Mouse (Mus musculus): Measurements from ENCODE around the gene Dock4. TPM values are rescaled to one million over a fixed set of nuclear protein-coding genes. Genes with fewer than 3 reads are reported as not detected.

Gene Dock4
- total RNA-seq, 2 experiments from 2014 or later, result 10.9 to 13.3 TPM

DNA sequence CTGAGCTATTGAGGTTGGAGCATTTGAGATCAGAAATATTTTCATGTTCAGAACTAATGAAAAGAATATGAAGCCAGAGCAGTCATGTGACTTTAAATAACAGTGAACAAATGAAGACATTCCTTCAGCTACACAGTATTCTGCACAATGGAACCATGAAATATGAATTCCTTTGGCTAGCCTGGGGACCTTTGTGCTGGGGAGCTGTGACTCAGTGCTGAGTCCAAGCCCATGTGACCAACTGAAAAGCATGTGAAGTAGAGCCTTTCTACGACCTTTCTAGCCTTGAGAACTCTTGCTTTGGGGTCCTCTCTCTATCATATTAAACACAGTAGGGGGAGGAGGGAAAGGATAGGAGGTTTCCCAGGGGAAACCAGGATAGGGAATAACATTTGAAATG lies 327.3 kb downstream of the Dock4 start:
- no peak for DNase-seq

- no peak for DNase-seq
Observed at GRCm38 (mm10) chr12:40781554-40781953, 335.8 kb downstream of the Dock4 start.

DNA sequence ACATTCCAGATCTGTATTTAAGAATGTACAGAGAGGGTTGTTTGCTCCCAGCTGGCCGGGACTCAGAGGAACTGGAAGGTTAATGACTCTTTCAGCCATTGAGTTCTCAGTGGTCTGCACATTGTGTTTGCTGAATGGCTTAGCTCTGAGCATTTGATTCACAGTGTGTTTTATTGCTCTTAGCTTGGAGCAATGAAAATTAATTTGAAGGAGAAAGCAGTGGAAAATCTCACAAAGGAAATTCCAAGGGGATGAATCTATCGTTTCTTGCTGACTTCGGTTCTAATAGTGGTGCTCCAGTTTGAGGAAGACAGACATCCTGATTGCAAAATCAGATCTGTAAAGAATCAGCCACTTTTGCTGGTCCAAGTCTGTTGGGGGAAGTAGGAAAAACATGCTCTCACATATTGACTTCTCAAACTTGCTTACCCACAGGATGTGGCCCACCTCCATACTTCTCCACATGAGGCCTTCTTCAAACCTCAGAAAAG lies 342.9 kb downstream of the Dock4 start:
- DNase-seq, result peak; percentile 10

GRCm38 (mm10) chr12:40789379-40790361 lies 343.9 kb downstream of the Dock4 start:
- DNase-seq, result no peak

DNA sequence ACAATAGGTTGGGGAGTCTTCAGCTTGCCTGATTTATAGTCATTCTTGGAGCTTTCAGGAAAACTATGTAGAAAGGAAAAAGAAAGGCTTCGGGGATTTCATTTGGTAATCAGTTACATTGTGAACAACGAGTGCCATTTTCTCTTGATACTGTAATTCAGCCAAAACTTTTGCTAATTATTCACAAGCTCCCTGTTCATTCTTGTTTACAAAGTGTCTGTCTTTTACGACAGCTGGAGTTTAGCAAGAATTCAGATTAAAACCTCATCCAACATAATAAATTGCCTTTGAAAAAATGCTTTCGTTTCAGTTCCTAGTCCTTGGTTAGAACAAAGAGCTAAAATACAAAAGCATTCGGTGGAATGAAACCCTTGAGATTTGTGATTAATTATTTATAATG lies 345.5 kb downstream of the Dock4 start:
- no peak for DNase-seq

- DNase-seq, result no peak
Observed at GRCm38 (mm10) chr12:40792184-40792650, 346.5 kb downstream of the Dock4 start.

DNA sequence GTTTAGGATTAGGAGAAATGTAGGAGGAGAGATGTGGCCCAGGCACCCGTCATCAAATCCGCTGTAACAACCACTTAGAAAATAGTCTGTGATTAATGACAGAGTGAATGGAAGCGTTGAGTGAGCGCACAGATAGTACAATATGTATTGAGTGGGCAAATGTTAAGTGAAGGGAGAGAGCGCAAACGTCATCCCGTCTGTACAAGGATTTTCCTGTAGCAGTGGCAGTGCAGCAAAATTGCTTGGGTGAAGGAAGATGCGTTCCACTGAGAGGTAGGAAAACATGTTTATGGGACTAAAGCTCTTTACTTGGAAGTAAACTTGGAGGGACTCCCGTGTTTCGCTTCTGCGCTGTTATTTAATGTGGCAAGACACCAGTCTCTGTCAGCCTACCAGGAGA lies 348.3 kb downstream of the Dock4 start:
- no peak for DNase-seq

- no peak for DNase-seq
Observed at GRCm38 (mm10) chr12:40794756-40795155, 349.0 kb downstream of the Dock4 start.

DNA sequence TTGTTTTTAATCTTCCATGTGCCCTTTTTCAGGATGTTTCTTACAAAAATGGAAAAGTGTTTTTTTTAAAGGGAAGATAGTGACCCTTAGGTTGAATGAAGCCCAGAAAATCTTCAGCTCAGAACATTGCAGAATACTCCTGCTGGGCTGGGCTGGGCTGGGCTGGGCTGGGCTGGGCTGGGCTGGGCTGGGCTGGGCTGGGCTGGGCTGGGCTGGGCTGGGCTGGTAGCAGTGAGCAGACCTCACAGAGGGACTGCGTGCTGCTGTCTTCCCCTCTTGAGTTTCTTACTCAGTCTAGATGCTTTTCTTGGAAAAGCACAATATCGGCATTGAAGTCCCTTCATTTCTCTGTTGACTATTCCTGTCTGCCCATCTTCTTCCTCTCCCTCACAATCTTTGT lies 350.0 kb downstream of the Dock4 start:
- DNase-seq, result no peak

GRCm38 (mm10) chr12:40796813-40797491 lies 351.2 kb downstream of the Dock4 start:
- no peak for DNase-seq

DNA sequence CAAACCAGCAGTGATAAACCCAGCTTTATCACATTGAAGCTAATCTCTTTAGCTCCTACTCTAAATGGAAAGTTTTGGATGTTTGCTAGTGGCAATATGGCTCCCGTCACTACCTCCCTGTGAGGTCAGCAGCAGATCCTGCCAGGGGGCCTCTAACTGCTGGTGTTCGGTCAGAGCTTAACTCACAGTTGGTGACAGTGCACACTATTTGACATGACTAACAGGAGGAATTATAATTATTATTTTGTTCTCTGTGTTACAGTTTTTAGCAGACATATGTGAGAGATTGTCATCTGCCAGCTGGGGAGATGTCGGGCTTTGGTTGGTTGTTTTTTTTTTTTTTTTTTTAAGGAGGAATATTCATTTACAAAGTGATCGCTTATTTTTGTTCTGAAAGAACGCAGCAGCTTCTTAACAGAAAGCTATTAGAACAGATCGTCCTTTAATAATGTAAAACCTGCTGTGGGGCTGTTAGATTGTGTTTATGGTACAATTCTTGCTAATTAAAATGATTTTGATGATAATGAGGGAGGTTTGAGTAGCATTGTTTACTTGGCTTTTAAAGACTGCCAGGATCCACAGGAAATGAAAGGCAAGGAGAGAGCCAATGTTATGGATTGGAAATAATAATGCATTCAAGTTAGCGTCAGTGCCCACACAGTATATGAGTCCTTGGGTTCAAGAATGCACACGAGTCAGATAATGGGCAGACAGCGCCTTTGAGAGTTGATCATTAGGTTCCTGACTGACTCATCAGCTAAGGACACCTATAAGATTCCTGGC lies 352.0 kb downstream of the Dock4 start:
- DNase-seq, result no peak

- no peak for DNase-seq
Observed at GRCm38 (mm10) chr12:40798344-40799017, 352.7 kb downstream of the Dock4 start.

- no peak for DNase-seq
Observed at GRCm38 (mm10) chr12:40801456-40801855, 355.7 kb downstream of the Dock4 start.

DNA sequence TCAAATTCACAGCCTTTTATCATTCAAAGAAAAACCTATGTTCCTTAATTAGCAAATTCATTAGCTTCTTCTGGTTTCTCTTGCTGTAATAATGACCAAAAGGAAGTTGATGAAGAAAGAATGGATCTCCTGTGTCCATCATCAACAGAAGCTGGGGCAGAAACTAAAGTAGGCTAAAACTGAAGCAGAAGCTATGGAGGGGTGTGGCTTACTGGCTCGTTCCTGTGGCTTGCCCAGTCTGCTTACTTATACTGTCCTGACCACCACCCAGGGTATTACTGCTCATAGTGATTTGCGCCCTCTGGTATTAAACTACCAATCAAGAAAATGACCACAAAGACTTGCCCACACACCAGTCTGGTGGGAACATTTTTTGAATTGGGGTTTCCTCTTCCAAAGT lies 359.5 kb downstream of the Dock4 start:
- no peak for DNase-seq

- DNase-seq, result no peak
Observed at GRCm38 (mm10) chr12:40807916-40808315, 362.2 kb downstream of the Dock4 start.

DNA sequence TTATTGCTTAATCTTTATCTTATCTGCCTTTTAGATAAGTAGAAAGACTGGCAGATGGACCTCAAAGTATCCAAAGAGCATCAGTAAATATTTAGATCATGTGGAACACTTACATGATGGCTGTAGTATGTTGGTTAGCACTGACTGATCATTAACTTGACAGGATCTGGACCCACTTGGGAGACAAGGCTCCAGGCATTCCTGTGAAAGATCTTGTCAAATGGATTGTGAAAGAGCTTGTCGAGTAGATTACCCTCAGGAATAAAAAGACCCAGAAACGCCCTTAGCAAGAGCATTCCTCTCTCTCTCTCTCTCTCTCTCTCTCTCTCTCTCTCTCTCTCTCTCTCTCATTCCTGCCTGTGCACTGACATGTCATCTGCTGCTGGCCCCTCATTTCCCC lies 367.7 kb downstream of the Dock4 start:
- DNase-seq, result no peak

GRCm38 (mm10) chr12:40814659-40815363 lies 369.1 kb downstream of the Dock4 start:
- no peak for DNase-seq

GRCm38 (mm10) chr12:40818046-40818708 lies 372.4 kb downstream of the Dock4 start:
- DNase-seq, result no peak

DNA sequence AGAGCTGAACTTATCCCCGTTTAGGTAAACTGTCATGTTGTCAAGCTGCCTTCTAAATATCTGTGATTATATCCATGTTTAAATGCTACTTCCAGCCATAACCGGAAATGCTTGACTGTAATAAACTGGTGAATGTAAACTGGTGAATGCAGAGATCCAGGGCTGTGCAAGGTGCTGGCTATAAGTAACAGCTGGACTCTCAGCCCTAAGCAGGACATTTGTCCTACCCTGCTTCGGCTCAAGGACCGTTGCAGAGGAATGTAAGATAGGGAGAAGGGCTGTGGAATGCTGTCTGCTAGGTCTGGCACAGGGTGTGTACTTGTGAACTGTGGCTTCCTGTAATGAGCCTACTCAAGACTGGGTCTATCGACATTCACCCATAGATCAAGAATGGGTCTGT lies 377.9 kb downstream of the Dock4 start:
- no peak for DNase-seq

GRCm38 (mm10) chr12:40824251-40824650 lies 378.5 kb downstream of the Dock4 start:
- DNase-seq, result no peak
